Mouse (Mus musculus): ENCODE data around the gene Ykt6.

Ykt6 gene

GRCm38 (mm10) chr11:5949586-5950352, 5.7 kb upstream of the Ykt6 start, which contains the start of gene Gck:
Gck (minus strand) TSS chr11:5950081.
- no peak for DNase-seq

- peak; percentile 45 for DNase-seq
Observed at GRCm38 (mm10) chr11:5952501-5952900, 3.0 kb upstream of the Ykt6 start.

DNA sequence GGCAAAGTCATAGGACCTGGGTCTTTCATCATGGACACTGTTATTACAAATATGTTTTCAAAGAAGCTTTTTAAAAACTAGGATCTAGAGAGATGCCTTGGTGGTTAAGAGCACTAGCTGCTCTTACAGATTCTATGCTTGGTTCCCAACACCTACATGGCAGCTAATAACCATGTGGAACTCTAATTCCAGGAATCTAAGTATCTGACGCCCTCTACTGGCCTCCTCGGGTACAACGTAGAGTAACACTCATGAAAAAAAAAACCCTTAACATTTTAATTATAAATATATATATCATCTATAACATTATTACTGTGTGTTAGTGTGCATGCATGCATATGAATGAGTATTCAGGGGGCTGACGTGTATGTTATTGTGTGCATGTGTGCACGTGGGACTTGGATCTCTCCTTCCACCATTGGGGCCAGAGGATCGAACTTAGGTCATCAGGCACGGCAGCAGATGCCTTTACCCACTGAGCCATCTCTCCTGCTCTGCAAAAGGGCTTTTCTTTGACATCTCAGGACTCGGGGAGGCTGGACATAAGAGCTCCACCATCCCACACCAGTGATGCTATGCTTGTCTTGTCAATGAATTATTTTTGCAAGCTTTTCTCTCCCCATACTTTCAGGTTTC, 2.2 kb upstream of the Ykt6 start:
- DNase-seq, result peak; percentile 15

- no peak for DNase-seq
Observed at GRCm38 (mm10) chr11:5954435-5954834, 1.1 kb upstream of the Ykt6 start.

DNA sequence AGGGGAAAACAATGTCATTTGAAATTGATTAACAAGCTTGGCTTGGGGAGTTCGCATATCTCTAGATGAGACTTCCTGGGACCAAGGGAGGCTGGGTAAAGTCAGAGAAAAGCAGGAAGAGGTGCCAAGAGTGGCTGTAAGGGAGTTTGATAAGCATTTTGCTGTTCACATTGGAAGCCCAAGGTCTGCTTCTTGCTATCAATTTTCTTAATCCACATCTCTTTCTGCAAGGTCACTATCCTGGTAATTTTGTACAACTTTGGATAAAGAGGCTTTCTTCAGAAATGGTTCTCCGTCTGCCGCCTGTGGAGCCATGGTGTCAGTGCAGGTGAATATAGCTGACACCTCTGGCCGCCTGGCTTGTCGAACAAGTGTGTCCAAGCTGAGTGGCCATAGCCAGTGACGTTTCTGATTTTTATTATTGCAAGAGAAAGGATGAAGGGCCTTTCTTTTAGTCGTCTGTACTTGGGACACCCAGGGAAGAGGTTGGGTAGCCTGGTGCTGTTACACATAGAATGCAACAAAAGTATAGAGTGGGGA, 458 bp upstream of the Ykt6 start:
- no peak for DNase-seq

- no peak for DNase-seq
Observed at GRCm38 (mm10) chr11:5960051-5960450, 4.6 kb downstream of the Ykt6 start.

DNA sequence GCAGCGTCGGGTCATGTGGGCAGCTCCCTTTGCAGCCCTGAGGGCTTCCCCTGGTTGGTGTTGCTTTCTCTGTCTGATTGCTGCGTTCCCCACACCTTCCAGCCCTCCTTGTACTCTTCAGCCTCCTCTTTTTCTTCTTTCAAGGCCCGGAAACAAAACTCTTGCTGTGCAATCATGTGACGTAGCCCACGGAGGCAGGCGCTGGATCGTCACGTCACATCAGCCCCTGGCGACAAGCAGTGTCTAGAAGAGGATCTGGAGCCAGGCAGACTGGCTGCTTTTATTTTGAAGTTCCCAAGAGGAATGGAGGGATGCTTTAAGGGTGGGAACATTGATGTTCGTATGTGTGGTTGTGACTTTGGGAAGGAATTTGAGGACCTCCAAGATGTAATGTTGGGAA, 10.4 kb downstream of the Ykt6 start:
- DNase-seq, result no peak

DNA sequence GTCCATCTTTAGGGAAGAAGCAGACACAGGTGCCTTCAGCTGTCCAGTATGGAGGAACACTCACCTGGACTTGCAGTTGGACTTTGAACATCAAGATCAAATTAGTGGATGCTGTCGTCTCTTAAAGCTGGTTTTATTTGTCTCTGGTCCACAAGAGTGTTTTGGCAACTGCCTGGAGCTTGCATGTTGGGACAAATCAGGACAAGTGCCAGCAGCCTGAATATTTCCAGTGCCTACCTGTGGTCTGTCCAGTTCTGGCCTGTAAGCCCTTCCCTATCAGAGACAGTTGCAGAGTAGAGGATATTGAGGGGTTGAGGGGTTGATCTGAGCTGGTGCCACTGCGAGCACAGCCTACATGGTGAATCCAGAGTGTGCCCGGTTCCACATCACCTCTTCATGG, 11.3 kb downstream of the Ykt6 start:
- no peak for DNase-seq

DNA sequence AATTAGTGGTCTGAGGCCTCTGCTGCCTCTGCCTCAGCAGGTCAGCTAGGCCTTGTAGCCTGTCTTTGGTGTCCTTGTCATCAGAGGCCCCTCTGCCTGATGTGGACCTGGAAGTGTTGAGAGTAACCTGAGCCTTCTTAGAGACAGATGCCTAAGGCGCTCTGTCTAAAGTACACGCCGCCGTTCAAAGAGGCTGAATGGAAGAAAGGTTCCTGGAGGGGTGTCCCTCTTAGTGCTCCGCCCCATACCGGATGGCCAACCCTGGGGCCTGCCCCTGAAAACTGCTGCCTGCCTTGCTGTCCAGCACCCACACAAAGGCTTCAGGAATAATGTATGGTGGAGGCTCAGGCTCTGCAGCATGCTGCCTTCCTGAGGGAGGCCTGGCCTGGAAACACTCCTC, 12.7 kb downstream of the Ykt6 start:
- no peak for DNase-seq

DNA sequence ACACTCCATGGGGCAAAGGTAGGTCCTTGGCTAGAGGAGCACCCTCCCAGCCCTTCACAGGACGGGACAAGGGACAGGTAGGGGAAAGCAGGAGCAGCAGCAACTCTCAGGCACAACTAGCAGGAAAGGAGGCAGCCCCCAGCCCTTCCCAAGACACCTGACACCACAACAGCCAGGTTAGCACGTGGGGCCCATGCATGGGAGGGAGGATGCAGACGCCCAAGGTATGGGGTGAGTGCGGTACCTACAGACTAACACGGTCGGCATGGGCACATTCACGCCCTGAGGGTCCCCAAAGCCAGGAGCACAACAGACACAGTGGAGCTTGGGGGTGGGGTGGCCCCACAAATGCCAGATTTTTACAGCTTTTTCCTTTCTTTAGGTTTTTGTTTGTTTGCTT, 15.7 kb downstream of the Ykt6 start:
- no peak for DNase-seq

- DNase-seq, result no peak
Observed at GRCm38 (mm10) chr11:5973151-5973550, 17.7 kb downstream of the Ykt6 start.

DNA sequence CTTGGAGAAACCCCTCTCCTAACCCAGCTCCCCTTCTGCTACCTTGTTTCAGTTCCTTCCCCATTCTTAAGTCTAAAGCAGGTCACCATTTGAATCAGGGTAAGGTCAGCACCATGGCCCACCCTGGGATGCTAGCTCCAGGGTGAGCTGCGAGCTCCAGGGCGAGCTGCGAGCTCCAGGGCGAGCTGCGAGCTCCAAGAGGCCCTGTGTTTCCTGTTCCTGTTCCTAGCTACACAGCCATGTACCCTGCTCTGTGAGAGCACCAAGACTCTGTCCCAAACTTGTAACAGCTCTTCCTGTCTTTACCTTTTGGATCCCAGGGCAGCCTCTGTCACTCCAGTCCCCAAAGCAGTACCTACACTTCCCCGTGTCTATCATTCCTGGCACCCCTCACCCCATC, 18.6 kb downstream of the Ykt6 start:
- DNase-seq, result no peak

GRCm38 (mm10) chr11:5975068-5975467, 19.6 kb downstream of the Ykt6 start:
- no peak for DNase-seq

DNA sequence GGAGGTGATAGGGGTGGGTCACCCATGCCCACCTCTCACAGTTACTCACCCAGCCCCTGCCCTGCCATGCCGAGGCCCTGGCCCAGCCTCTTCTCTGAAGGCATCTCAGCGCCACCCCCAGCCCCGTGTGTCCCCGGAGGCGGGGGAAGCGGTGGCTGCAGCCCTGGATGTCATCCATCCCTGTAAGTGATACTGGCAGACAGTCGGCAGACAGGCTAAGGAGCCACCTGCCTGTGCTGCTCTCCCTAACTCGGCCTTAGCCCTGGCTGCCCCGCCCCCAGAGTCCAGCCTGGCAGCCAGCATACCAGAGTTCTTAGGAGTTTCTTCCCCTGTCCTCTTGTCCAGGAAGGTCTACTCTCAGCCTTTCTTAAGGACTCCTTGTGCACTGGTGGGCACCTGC, 20.6 kb downstream of the Ykt6 start:
- no peak for DNase-seq

DNA sequence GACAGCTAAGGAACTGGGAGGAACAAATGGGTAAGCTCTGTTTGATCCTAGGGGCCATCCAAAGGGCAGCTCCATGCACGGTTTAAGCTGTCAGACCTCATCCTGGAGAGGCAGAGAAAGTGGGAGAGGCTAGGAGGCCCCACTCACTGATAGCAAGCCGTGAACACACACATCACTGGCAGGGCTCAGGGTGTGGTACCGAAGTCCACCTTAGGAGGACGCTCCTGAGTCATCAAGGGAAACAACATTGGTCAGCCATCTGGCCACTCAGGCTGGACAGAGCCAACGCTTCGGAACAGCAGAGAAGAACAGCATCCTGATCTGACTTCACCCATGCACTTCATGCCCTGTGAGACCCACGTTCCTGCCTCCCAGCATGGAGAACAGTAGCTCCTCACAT, 23.6 kb downstream of the Ykt6 start:
- DNase-seq, result no peak

GRCm38 (mm10) chr11:5980108-5980507, 24.6 kb downstream of the Ykt6 start:
- no peak for DNase-seq

DNA sequence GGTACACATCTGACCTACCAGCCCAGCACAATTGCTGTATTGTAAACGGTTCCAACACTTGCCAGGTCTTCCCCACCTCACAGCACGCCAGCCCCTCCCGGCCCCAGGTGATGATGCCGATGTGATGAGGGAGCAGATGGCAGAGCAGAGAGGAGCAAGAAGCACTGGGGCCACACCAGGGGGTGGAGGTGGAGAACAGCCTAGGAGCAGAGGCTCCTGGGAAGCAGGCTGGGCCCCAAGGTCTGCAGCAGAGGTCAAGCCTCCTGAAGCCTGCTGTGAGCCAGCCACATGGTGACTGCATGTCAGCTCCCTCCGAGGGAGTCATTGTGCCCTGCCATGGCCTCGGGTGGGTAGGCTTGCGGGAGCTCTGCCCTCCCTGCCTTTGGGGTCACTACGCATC, 25.1 kb downstream of the Ykt6 start:
- no peak for DNase-seq

DNA sequence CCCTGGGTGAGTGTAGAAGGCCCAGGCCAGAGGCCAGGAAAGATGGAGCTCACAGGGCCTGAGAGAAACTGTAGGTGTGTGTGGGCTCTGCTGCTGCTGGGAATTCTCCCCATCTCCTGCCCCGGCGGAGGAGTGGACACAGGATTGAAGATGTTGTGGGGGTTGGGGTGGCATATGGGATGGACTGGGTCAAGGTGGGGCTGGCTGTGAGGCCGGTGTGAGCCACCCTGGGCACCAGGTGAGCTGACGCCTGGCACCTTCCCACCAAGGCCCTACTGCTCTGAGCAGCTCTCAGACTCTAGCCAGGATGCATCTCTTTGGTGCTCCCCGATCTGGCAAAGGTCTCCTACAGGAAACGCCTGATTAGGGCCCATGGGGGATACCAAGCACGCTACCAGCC, 25.8 kb downstream of the Ykt6 start:
- DNase-seq, result no peak

DNA sequence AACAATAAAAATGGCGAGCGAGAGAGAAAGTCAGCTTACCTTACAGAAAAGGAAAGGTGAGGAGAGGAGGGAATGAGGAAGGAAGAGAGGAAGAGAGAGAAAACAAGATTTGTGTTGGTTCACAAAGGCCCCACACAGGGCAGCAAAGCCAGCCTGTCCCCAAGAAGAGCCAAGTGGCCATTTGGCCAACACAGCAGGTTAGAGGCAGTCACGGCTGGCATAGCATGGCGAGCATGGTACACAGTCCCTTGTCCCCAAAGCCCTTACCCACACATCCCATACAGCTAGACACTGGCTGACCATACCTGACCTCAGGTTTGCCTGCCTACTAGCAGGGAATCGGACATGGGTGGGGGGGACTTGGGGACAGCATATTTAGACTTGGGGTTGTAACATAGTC, 28.1 kb downstream of the Ykt6 start:
- no peak for DNase-seq

GRCm38 (mm10) chr11:5988126-5988525, 32.6 kb downstream of the Ykt6 start:
- no peak for DNase-seq

GRCm38 (mm10) chr11:5989954-5990593, 34.6 kb downstream of the Ykt6 start:
- no peak for DNase-seq

DNA sequence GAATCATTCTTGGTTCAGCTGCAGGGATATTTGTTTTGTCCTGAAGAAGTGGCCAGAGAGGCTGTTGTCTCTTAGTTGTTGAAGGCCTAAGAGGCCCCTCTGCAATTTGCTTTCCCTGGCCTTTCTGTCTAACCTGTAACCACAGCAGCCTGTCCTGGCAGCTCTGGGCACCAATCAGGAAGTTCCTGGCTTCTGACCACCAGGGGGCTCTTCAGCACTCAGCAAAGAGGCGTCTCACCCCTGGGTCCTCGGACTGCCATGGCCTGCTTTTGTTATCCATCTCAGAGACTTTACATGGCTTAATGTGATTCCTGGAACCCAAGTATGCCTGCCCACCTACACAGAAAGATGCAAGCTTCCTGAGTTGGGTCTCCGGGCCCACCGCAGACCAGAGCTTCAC, 35.4 kb downstream of the Ykt6 start:
- DNase-seq, result peak; percentile 54

GRCm38 (mm10) chr11:5994212-5994611, 38.7 kb downstream of the Ykt6 start:
- DNase-seq, result no peak

DNA sequence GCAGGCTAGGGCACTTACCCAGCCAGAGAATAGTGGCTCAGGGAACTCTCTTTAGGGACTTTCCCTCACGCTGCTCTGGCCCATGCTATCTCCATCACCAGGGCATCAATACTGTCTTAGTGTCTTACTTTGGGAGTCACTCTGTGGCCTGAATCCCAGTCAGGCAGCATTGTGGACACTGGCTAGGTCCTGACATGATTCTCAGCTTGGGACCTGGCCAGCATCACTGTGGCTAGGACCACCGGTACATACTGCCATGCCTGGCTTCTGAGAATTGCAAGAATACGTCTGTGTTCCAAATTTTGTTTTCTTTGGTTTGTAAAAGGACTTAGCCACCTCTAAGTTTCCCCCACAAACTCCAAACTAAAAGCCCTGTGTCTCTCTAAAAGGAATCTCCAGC, 39.4 kb downstream of the Ykt6 start:
- no peak for DNase-seq

Data from kidney, adult 18-20 months (tissue).